In the genomic region with DNA sequence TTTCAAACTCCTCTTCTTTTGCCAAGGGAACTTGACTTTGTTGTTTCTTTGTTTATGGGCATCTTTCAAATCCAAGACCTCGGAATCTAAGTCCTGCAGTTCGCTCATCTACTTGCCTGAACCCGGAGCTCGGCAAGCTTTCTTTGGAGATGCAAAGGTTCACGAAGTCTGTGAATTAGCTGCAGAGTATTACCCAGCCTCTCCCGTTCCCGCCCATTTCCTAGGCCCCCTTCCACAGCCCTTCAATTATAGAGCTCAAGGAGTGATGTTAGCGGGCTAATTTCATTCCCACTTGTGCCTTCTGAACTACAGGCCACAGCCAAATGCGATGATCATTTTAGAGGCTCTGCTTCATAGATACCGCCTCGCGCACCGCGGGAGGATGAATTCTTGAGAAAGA, we compare ENCODE assay signal across 8 mouse cellular contexts. TPM values are rescaled to one million over a fixed set of nuclear protein-coding genes. Genes with fewer than 3 reads are reported as not detected.
A peak's percentile ranks its signal among the peaks of the same experiment; 100 is the strongest.
DNase-seq lines count a peak whose midpoint lies in the region; ATAC-seq and TF ChIP-seq lines count a peak whose summit lies in the region.

No protein-coding gene starts in this region.

- H3K4me1 ChIP-seq in E14TG2a.4 (replicated peaks; ENCODE audit: low read depth, low read length), result peaks cover 11% of the 10 kb centered on the region
- peaks cover 9% of the 10 kb centered on the region for H3K4me1 ChIP-seq in embryonic fibroblast, embryonic 13.5 days (ENCODE audit: control insufficient read depth, insufficient read depth, low read length)
- H3K4me1 ChIP-seq in intestine, embryonic 16.5 days (ENCODE audit: control insufficient read depth, insufficient read depth, low read length), result peaks cover 17% of the 10 kb centered on the region
- peaks cover 17% of the 10 kb centered on the region for H3K4me1 ChIP-seq in midbrain, embryonic 12.5 days

- H3K4me3 ChIP-seq in E14TG2a.4 (replicated peaks; ENCODE audit: low read length), result peak overlapping the region; percentile 96
- H3K4me3 ChIP-seq in embryonic fibroblast, embryonic 13.5 days (ENCODE audit: insufficient read depth, low read length), result peak overlapping the region; percentile 47
- H3K4me3 ChIP-seq in intestine, embryonic 16.5 days (ENCODE audit: low read length), result peak overlapping the region; percentile 93
- H3K4me3 ChIP-seq in midbrain, embryonic 12.5 days, result peak overlapping the region; percentile 89

- intact Hi-C loops in heart, postnatal 10 days (cut with DNase I), result loop anchor here (2.0 to 5.0 kb wide), 3 partner anchors 17 to 83 kb away; no protein-coding TSS in a partner anchor

- H3K27ac ChIP-seq in embryonic fibroblast, embryonic 13.5 days (ENCODE audit: insufficient read depth, low read length), result peak overlapping the region; percentile 68
- peak overlapping the region; percentile 74 for H3K27ac ChIP-seq in intestine, embryonic 16.5 days (ENCODE audit: low read length)
- H3K27ac ChIP-seq in midbrain, embryonic 12.5 days (replicated peaks), result peak overlapping the region; percentile 71

- TF ChIP-seq CTCF in E14TG2a.4 (conservative IDR thresholded peaks at IDR 0.05; ENCODE audit: low read length), result no peak
- TF ChIP-seq CTCF in embryonic fibroblast, embryonic 13.5 days (IDR thresholded peaks at IDR 0.05; ENCODE audit: borderline replicate concordance, insufficient read depth, low read length), result no peak

- peaks cover 29% of the 10 kb centered on the region for H3K27me3 ChIP-seq in E14TG2a.4 (ENCODE audit: insufficient read depth, low read length)
- no peaks in the 10 kb centered on the region for H3K27me3 ChIP-seq in intestine, embryonic 16.5 days (replicated peaks; ENCODE audit: control insufficient read depth, insufficient read depth, low read length)
- no peaks in the 10 kb centered on the region for H3K27me3 ChIP-seq in midbrain, embryonic 12.5 days

- peak; percentile 46 for ATAC-seq in intestine, embryonic 16.5 days
- ATAC-seq in midbrain, embryonic 12.5 days (ENCODE audit: low FRiP score, low read depth), result peak; percentile 48

- peak overlapping the region; percentile 83 for H3K4me2 ChIP-seq in intestine, embryonic 16.5 days (ENCODE audit: low read depth, low read length)
- H3K4me2 ChIP-seq in midbrain, embryonic 12.5 days (replicated peaks), result peak overlapping the region; percentile 82

- H3K9me3 ChIP-seq in E14TG2a.4 (ENCODE audit: low read length), result no peaks in the 10 kb centered on the region
- H3K9me3 ChIP-seq in intestine, embryonic 16.5 days (ENCODE audit: control insufficient read depth, low read length), result no peaks in the 10 kb centered on the region
- no peaks in the 10 kb centered on the region for H3K9me3 ChIP-seq in midbrain, embryonic 12.5 days

- peak overlapping the region; percentile 65 for H3K9ac ChIP-seq in intestine, embryonic 16.5 days (ENCODE audit: low read depth, low read length)
- H3K9ac ChIP-seq in midbrain, embryonic 12.5 days (replicated peaks), result peak overlapping the region; percentile 49

- peak; percentile 93 for DNase-seq in heart, adult 11 months
- DNase-seq in heart, postnatal 10 days, result no peak
- DNase-seq in layer of hippocampus, adult 18-20 months (ENCODE audit: low spot score in 2 of 2), result no peak
- DNase-seq in adrenal gland, adult (ENCODE audit: inconsistent age in 2 of 2, low spot score in 1 of 2), result no peak

- no peak for TF ChIP-seq POLR2A in embryonic fibroblast, embryonic 13.5 days (IDR thresholded peaks at IDR 0.05; ENCODE audit: low read depth, low read length)

- WGBS in intestine, embryonic 16.5 days, result under 1% methylated on average over 14 of the region's 14 CpGs
- WGBS in midbrain, embryonic 12.5 days, result 1% methylated on average over 14 of the region's 14 CpGs

- no peaks in the 10 kb centered on the region for H3K36me3 ChIP-seq in E14TG2a.4 (ENCODE audit: insufficient read depth, low read length)
- no peaks in the 10 kb centered on the region for H3K36me3 ChIP-seq in intestine, embryonic 16.5 days (ENCODE audit: control insufficient read depth, insufficient read depth, low read length)
- H3K36me3 ChIP-seq in midbrain, embryonic 12.5 days, result no peaks in the 10 kb centered on the region

RNA-seq across cellular contexts. Expression of a gene that starts 0.5 kb away (rescaled TPM):
- 10 to 100 TPM; 15.9 to 19.0 TPM for total RNA-seq in heart, postnatal 10 days (2021)
- 31.9 and 32.5 TPM in 2 replicates for polyA plus RNA-seq in embryonic fibroblast, embryonic 13.5 days (2011; ENCODE audit: insufficient read length, low read depth, missing spikeins)
- polyA plus RNA-seq in intestine, embryonic 16.5 days (2015; fragmentation: Nextera tagmentation; extraction: Ambion mirVana), result 18.3 and 18.4 TPM in 2 replicates
- 34.8 and 37.2 TPM in 2 replicates for polyA plus RNA-seq in midbrain, embryonic 12.5 days (2016; fragmentation: Nextera tagmentation; extraction: Ambion mirVana)
- 10 to 100 TPM; 53.6 to 57.1 TPM for total RNA-seq in layer of hippocampus, adult 18-20 months (2021)

RNA-seq across cellular contexts. Expression of a gene that starts 25.9 kb away (rescaled TPM):
- 100 to 1,000 TPM; 247 to 258 TPM for total RNA-seq in heart, postnatal 10 days (2021)
- 664 and 850 TPM in 2 replicates for polyA plus RNA-seq in embryonic fibroblast, embryonic 13.5 days (2011; ENCODE audit: insufficient read length, low read depth, missing spikeins)
- 763 and 818 TPM in 2 replicates for polyA plus RNA-seq in intestine, embryonic 16.5 days (2015; fragmentation: Nextera tagmentation; extraction: Ambion mirVana)
- polyA plus RNA-seq in midbrain, embryonic 12.5 days (2016; fragmentation: Nextera tagmentation; extraction: Ambion mirVana), result 493 and 550 TPM in 2 replicates
- total RNA-seq in layer of hippocampus, adult 18-20 months (2021), result 10 to 100 TPM; 35.9 to 39.4 TPM

RNA-seq across cellular contexts. Expression of a gene that starts 55.3 kb away (rescaled TPM):
- total RNA-seq in heart, postnatal 10 days (2021), result 10 to 100 TPM; 22.2 to 23.7 TPM
- polyA plus RNA-seq in embryonic fibroblast, embryonic 13.5 days (2011; ENCODE audit: insufficient read length, low read depth, missing spikeins), result 15.4 and 21.9 TPM in 2 replicates
- 5.6 and 6.7 TPM in 2 replicates for polyA plus RNA-seq in intestine, embryonic 16.5 days (2015; fragmentation: Nextera tagmentation; extraction: Ambion mirVana)
- polyA plus RNA-seq in midbrain, embryonic 12.5 days (2016; fragmentation: Nextera tagmentation; extraction: Ambion mirVana), result 9.7 and 12.0 TPM in 2 replicates
- 10 to 100 TPM; 14.8 to 16.6 TPM for total RNA-seq in layer of hippocampus, adult 18-20 months (2021)
